Mouse (Mus musculus) ES-E14 (cell line): ENCODE results near the gene Cpn1.

Source experiments
- CHD2 ChIP-seq: IDR thresholded peaks from 2 replicates; pipeline ENCODE4 v1.6.1; 2014; ENCODE audit warnings: mild to moderate bottlenecking, low read depth, low read length, inconsistent platforms
- HCFC1 ChIP-seq: IDR thresholded peaks from 2 replicates; pipeline ENCODE4 v1.6.1; 2012; ENCODE audit warnings: low read length, inconsistent platforms, borderline replicate concordance; ENCODE audit not compliant: insufficient read depth
- MAFK ChIP-seq: IDR thresholded peaks from 2 replicates; pipeline ENCODE4 v1.6.1; 2014; ENCODE audit warnings: mild to moderate bottlenecking, low read depth, low read length, inconsistent platforms; ENCODE audit not compliant: insufficient read depth
- ZC3H11A ChIP-seq: IDR thresholded peaks from 2 replicates; pipeline ENCODE4 v1.6.1; 2012; ENCODE audit warnings: low read depth, mild to moderate bottlenecking, inconsistent platforms, low read length, borderline replicate concordance
- ZNF384 ChIP-seq: IDR thresholded peaks from 2 replicates; pipeline ENCODE4 v1.6.1; 2012; ENCODE audit warnings: low read depth, low read length, inconsistent platforms

DNA sequence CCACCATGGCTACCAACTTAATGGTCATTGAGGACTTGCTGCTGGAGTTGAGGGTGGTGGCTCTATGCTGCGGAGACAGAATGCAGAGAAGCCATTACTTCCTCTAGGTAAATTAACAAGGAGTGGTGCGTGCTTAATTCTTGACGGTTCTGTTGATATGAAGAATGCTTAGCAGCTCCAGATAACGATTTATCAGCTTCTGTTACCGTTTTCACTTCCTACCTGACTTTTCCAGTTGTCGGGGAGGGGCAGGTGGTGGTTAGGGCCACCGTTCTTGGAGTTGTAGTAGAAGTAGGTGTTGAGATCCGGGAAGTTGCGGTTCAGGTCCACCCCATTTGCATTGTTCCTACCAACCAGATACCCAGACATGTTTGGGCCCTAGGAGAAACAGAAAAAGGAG, 12.6 kb downstream of the Cpn1 start:
- no peak for TF ChIP-seq MAFK
- no peak for TF ChIP-seq CHD2
- TF ChIP-seq HCFC1: no peak
- no peak for TF ChIP-seq ZC3H11A
- no peak for TF ChIP-seq ZNF384
